Mouse (Mus musculus): ENCODE results near the gene Ppfia3.

- no peak for TF ChIP-seq CTCF (IDR thresholded peaks at IDR 0.05; ENCODE audit: extremely low read depth, insufficient read depth, insufficient read length, insufficient replicate concordance)
- no peak for TF ChIP-seq POLR2A (IDR thresholded peaks at IDR 0.05; ENCODE audit: low read depth, low read length)
Measured at GRCm38 (mm10) chr7:45372371-45372770, 5.6 kb upstream of the Ppfia3 start.

Measured in spleen, adult 2 months (tissue).